Mouse (Mus musculus): Measurements from ENCODE around the gene Tnfsfm13.

The Tnfsfm13 gene

DNA sequence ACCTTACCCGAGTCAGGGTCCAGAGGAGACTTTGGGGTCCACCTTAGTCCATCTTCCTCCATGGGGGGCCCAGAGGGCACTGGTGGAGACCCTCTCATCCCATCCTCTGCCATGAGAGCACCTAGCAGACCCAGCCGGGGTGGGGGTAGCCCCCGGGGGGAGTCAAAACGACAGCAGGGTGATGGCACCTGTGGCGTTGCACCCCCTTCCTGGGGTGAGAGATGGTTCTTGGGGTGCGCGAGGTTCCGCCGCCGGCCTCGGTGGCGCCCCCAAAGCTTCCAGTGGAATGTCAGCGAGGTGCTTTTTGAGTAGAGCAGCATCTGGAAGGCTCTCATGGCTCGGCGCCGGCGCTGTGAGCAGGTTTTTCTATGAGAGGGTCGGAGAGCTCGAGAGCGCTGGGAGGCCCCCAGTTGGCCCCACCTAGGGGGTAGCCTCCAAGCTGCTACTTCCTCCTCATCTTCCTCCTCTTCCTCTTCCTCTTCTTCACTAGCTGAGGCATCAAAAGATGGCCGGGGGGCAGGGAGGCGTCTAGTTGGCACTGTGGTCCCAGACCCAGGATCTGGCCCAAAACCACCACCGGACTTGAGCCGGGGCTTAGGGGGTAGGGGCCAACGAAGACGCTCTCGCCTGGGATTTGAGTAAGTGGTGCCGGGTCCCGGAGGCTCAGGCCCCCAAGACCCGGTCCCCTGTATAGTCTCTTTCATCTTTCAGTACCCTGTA lies 15.6 kb downstream of the Tnfsfm13 start:
- DNase-seq: peak in 1 of 2 experiments; percentile 43

- DNase-seq: no peak
These were observed 16.8 kb downstream of the Tnfsfm13 start for GRCm38 (mm10) chr11:69679144-69679543.

DNA sequence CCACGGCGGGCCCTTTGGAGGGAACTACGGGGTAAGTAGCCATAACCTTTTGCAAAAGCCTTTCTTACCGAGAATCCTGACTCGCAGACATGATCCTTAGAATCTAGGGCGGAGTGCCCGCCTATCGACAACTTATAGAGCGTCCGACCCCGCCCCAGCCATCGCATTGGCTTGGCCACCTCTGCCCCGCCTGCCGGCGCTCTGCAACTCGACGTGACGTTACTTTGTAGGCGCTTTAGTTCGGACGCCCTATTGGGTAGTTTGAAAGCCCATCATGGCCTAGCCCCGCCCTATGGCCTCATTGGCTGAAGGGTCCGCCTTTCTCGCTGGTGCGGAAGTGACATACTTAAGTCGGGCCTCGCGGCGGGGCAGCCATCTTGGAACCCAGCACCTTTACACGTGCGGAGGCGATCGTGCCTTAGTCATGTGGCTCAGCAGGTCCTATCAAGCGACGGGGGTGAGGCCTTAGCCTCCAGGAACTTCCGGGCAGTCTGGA lies 23.6 kb downstream of the Tnfsfm13 start, which contains the start of gene Eif4a1:
Gene Eif4a1 (minus strand): TSS at position 213 of the 496 bp plus-strand sequence.
- DNase-seq: peak; percentile 100

- DNase-seq: no peak
These were observed 24.2 kb downstream of the Tnfsfm13 start for GRCm38 (mm10) chr11:69671726-69672124.

DNA sequence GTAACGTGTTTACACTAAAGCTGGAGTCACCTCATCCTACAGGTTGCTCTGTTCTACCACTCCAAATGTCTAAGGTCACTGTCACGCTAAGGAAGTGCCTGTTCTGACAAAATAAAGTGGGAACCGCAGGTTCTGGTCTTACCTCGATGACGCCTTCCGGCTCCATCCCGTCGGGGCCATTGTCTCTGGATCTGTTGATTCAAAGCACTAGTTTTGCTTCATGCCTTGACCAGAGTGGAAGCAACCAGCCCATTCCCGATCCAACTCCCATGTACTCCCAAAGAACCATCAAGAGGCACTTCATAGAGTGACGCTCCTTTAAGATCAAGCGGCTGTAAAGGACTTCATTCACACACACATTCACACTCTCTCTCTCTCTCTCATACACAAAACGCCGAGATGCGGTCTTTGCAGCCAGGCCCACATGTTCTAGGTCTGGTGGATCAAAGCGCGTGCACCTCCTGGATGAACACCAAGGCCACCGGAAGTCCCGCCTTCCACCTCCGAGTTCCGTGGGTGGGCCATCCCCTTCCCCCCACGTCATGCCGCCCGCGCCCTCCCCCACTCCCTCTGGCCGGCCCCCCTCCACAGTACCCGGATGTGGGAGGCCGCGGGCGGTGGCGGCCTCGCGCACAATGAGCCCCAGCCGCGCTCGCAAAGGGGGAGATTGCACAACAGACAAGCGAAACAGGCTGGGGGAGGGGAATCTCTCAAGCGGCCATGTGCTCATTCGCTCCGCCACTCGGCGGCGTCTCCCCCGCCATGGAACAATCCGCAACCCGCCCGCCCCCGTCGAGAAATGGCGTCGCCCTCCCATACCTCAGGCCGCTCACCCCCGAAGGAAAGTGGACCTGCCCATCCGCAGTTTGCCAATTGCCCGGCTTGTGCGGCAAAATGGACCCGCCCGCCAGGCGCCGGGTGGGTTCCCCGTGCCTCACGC lies 24.8 kb downstream of the Tnfsfm13 start:
- DNase-seq: peak; percentile 96 to 98

- DNase-seq: no peak
These were observed 29.3 kb downstream of the Tnfsfm13 start for GRCm38 (mm10) chr11:69666665-69667005.

GRCm38 (mm10) chr11:69665961-69666664 lies 29.8 kb downstream of the Tnfsfm13 start, which contains the start of gene Cd68:
Gene Cd68 (minus strand): TSS chr11:69666153.
- no peak for DNase-seq

GRCm38 (mm10) chr11:69665457-69665960 lies 30.4 kb downstream of the Tnfsfm13 start:
- DNase-seq: no peak

DNA sequence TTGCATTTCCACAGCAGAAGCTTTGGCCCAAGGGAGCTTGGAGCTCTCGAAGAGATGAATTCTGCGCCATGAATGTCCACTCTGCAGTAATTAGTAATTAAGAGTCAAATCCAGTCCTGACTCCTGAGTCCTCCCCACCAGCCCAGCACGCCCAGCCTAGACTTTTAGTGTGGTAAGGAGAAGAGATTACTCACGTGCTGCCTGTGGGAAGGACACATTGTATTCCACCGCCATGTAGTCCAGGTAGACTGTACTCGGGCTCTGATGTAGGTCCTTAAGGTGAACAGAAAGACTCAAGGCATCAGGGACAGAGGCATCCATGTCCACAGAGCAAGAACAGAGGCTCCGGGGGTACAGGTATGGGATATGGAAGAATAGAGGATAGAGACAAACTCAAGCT lies 31.1 kb downstream of the Tnfsfm13 start:
- no peak for DNase-seq

GRCm38 (mm10) chr11:69663795-69664194 lies 32.1 kb downstream of the Tnfsfm13 start:
- peak in 1 of 2 experiments; percentile 37 for DNase-seq

GRCm38 (mm10) chr11:69662967-69663671 lies 32.8 kb downstream of the Tnfsfm13 start:
- DNase-seq: no peak

DNA sequence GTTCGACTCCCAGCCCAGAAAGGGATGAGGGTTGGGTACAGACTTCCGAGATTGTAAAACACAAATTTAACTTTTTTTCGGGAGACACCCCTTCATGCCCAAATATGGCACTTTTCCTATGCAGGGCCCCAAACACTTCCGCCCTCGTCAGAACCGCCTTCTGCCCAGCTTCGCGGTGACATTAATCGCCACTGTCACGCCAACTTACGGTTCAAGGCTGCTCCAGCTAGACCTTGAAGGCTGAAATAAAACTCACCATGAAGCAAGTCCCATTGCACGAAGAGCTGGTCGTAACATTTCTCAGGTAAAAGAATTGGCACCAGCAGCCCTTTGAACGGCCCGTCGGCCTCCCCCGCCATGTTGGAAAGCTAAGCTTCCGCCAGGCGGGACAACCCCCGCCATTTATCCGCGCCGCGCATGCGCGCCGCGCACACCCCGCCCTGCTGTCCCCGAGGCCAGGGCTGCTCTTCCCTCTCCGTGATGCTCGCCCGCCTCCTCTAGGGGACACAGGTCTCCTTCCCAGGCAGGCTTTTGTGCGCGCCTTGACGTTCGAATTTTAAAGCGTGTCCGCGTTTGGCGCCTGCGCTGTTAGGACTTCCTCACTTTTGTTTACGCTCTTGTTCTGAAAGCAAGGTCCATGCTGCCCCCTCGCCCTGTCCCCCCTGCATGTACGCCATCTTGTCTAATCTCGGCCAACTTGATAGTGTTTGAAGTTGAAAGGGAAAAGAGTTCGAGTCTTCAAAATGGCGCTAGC lies 33.5 kb downstream of the Tnfsfm13 start, which contains the start of gene Mpdu1:
Gene Mpdu1 (minus strand): TSS at position 430 of the 754 bp plus-strand sequence.
- DNase-seq: peak; percentile 93 to 95

DNA sequence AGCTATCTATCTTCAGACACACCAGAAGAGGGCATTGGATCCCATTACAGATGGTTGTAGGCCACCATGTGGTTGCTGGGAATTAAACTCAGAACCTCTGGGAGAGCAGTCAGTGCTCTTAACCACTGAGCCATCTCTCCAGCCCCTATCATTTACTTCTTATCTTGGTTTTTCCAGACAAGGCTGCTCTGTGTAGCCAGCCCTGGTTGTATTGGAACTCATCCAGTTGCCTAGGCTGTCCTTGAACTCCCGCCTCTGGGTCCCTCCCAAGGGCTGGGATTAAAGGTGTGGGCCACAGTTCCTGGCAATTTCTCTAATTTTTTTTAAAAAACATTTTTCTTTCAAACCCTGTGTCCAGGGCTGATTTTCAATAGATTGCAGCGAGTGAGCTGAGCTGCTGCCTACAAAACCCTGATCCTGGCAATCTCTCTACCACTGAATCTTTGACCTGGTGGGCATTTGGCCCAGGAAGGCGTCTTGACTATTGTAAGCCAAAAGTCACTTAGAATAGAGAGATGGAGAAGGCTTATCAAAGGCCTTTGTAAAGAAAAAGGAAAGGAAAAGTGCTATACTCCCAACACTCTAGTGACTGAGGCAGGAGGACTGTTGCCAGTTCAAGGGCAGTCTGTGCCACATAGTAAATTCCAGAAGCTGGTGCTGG lies 34.5 kb downstream of the Tnfsfm13 start:
- DNase-seq: peak in 1 of 2 experiments; percentile 30

- no peak for DNase-seq
These were observed 38.4 kb downstream of the Tnfsfm13 start for GRCm38 (mm10) chr11:69657462-69657881.

DNA sequence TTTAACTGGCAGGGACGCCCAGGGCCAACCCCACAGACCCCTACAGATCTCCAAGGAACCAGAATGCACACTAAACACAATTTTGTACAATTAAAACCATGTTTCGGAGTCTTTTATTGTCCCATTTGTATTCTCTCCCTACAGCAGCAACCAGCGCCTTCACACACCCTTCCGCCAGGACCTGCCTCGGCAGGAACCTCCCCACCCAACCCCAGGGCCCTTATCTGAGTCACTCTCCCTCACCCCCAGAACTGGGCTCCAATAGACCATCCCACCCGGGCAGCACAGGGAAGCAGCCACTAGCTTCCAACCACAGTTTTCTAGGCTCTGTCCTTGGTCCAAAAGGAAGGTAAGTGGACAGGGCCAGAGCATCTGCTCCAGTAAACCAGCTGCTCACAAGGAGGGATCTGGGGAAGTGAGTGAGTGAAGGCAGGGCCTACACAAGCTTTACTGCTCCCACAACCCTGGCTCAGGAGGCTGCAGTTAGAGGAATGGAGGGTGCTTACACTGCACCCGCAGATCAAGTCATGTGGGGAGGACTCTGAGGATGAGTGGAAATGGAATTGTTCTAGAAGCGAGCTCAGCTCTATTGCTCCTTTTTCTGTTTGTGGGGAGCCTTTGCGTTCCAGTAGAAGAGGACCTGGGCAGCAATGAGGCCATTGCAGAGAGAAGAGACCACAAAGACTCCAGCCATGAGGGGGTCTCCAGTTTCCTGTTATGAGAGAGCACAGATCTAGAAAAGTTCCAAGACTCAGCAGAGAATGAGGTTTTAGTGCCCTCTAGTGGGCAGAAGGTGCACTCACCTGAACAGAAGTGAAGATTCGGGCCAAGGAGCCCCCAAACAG lies 39.1 kb downstream of the Tnfsfm13 start:
- peak; percentile 61 to 71 for DNase-seq

- no peak for DNase-seq
These were observed 39.8 kb downstream of the Tnfsfm13 start for GRCm38 (mm10) chr11:69656065-69656455.

DNA sequence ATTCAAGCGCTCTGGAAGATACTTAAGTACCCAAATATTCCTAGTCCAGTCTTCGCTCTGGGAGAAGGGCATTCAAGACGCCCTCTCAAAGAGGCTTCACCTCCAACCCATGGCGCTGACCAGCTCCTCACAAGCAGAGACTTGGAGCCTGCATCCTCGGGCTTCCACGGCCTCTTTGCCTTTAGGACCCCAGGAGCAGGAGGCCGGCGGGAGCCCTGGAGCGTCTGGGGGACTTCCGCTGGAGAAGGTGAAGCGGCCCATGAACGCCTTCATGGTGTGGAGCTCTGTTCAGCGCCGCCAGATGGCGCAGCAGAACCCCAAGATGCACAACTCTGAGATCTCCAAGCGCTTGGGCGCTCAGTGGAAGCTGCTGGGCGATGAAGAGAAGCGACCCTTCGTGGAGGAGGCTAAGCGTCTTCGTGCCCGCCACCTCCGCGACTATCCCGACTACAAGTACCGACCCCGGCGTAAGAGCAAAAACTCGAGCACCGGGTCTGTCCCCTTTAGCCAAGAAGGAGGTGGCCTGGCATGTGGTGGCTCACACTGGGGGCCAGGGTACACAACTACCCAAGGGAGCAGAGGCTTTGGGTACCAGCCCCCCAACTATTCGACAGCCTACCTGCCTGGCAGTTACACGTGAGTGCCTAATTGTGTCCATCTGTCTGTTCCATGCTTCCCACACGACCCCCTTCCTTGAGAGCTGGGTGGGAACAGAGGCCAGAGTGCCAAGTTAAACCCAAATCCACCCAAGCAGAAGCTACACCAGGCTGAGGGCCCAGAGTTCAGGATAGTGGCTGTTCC lies 40.4 kb downstream of the Tnfsfm13 start, which contains the start of gene Sox15:
Gene Sox15 (plus strand): TSS at position 51 of the 801 bp plus-strand sequence.
- peak; percentile 81 to 86 for DNase-seq

GRCm38 (mm10) chr11:69654760-69655159 lies 41.1 kb downstream of the Tnfsfm13 start:
- DNase-seq: no peak
